Mouse (Mus musculus): ENCODE data around the gene Dbi. TPM values are rescaled to one million over a fixed set of nuclear protein-coding genes. Genes with fewer than 3 reads are reported as not detected.

The Dbi gene
- polyA plus RNA-seq, 1 experiment = 468 TPM

- Histone ChIP-seq H3K27ac (ENCODE audit: insufficient read depth, low read depth, low read length) (peak overlapping the region; percentile 91), H3K4me3 (ENCODE audit: low read depth, low read length) (peak overlapping the region; percentile 64; the same call in 1 of the 2 replicates), H3K36me3 (ENCODE audit: control insufficient read depth, insufficient read depth, low read length) (peaks cover 20% of the 10 kb centered on the region), H3K4me1 (ENCODE audit: control insufficient read depth, insufficient read depth, insufficient read length, low read length) (peaks cover 38% of the 10 kb centered on the region), H3K27me3 (ENCODE audit: control insufficient read depth, insufficient read depth, low read length) (no peaks in the 10 kb centered on the region)
- 31% methylated on average over 9 of the region's 9 CpGs for WGBS
- TF ChIP-seq POLR2A (IDR thresholded peaks at IDR 0.05; ENCODE audit: low read depth, low read length) = no peak
- no peak for TF ChIP-seq CTCF (IDR thresholded peaks at IDR 0.05; ENCODE audit: extremely low read depth, insufficient read length, insufficient replicate concordance, low read depth, low read length)
These were observed 1.2 kb upstream of the Dbi start for GRCm38 (mm10) chr1:120121930-120122530.

DNA sequence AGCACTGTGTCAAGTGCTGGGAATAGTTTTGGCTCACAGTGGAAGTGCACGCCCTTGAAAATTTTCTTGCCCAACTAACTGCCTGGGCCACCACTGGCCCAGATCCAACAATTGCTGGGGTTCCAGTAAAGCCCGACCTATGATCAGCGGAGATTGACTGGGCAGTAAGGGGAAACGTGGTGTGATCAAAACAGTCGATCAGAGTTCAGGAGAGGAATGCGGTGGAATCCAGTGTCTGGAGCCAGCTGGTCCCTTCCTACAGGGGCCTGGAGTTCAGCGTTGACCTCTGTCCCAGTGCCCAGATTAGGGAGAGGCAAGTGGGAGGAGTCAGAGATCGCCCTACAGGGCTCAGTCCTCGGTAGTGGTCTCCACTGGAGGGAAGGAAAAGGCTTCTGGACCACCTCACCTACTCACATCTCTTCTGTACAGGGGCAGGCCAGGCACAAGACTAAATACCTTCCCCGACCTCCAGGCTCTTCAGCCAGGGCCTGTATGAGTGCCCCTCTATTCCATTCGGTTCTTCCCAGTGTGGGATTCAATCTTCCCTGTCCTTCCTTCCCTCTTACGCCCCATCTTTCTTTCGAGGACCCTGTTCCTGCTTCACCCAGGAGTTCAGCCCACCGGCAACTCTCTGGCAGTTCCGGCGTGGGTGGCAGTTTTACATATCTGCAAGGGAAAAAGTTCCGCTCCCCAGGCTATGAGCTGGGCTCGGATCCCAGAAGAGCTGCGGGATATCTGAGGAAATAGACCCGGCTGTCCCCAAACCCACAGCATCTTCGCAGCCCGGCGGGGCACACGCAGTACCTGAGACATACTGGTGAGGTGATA lies 523 bp downstream of the Dbi start:
- H3K4me1 ChIP-seq (ENCODE audit: control insufficient read depth, insufficient read depth, insufficient read length, low read length) = peaks cover 31% of the 10 kb centered on the region
- TF ChIP-seq POLR2A (IDR thresholded peaks at IDR 0.05; ENCODE audit: low read depth, low read length) (no peak), CTCF (IDR thresholded peaks at IDR 0.05; ENCODE audit: extremely low read depth, insufficient read length, insufficient replicate concordance, low read depth, low read length) (0 out of 2 replicates have a peak, but pooled peaks have one; percentile 3)
- 1% methylated on average over 24 of the region's 24 CpGs for WGBS

DNA sequence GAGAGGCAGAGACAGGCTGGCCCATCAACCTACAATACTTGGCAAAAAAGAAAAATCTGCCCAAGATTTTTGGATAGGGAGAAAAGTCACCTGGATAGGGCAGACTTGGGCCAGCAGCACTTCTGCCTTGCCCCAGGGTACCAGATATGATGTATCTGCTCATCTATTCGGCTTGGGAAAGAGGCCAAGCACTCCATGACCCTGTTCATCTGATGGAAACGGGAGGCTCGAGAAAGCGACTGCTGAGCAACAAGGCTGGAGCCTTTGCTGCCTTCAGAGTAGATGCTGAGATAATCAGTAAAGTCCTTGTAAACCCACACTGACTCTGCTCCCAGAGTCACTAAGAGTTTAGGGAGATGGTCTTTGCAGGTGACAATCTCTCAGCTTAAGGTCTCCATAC lies 1.5 kb downstream of the Dbi start:
- WGBS = 31% methylated on average over 4 of the region's 4 CpGs
- Histone ChIP-seq H3K27ac (ENCODE audit: insufficient read depth, low read depth, low read length) (peak overlapping the region; percentile 98), H3K4me1 (ENCODE audit: control insufficient read depth, insufficient read depth, insufficient read length, low read length) (peaks cover 31% of the 10 kb centered on the region), H3K36me3 (ENCODE audit: control insufficient read depth, insufficient read depth, low read length) (peaks cover 40% of the 10 kb centered on the region), H3K4me3 (ENCODE audit: low read depth, low read length) (peak overlapping the region; percentile 77), H3K27me3 (ENCODE audit: control insufficient read depth, insufficient read depth, low read length) (no peaks in the 10 kb centered on the region)
- no peak for TF ChIP-seq POLR2A (IDR thresholded peaks at IDR 0.05; ENCODE audit: low read depth, low read length)
- no peak for TF ChIP-seq CTCF (IDR thresholded peaks at IDR 0.05; ENCODE audit: extremely low read depth, insufficient read length, insufficient replicate concordance, low read depth, low read length)

More for the DNA sequence above, 523 bp downstream of the Dbi start:
- Histone ChIP-seq H3K27ac (ENCODE audit: insufficient read depth, low read depth, low read length) (peak overlapping the region; percentile 98), H3K27me3 (ENCODE audit: control insufficient read depth, insufficient read depth, low read length) (no peaks in the 10 kb centered on the region), H3K36me3 (ENCODE audit: control insufficient read depth, insufficient read depth, low read length) (peaks cover 30% of the 10 kb centered on the region), H3K4me3 (ENCODE audit: low read depth, low read length) (peak overlapping the region; percentile 77)

- TF ChIP-seq POLR2A (IDR thresholded peaks at IDR 0.05; ENCODE audit: low read depth, low read length) (no peak), CTCF (IDR thresholded peaks at IDR 0.05; ENCODE audit: extremely low read depth, insufficient read length, insufficient replicate concordance, low read depth, low read length) (no peak)
- no peak overlapping the region; the same call in 1 of the 2 replicates for H3K4me3 ChIP-seq (ENCODE audit: low read depth, low read length)
- no peak overlapping the region for H3K27ac ChIP-seq (ENCODE audit: insufficient read depth, low read depth, low read length)
- 69% methylated on average over 2 of the region's 2 CpGs for WGBS
- H3K27me3 ChIP-seq (ENCODE audit: control insufficient read depth, insufficient read depth, low read length) = no peaks in the 10 kb centered on the region
- H3K36me3 ChIP-seq (ENCODE audit: control insufficient read depth, insufficient read depth, low read length) = peaks cover 44% of the 10 kb centered on the region
- H3K4me1 ChIP-seq (ENCODE audit: control insufficient read depth, insufficient read depth, insufficient read length, low read length) = peaks cover 29% of the 10 kb centered on the region
These were observed 2.0 kb downstream of the Dbi start for GRCm38 (mm10) chr1:120118854-120119253.

DNA sequence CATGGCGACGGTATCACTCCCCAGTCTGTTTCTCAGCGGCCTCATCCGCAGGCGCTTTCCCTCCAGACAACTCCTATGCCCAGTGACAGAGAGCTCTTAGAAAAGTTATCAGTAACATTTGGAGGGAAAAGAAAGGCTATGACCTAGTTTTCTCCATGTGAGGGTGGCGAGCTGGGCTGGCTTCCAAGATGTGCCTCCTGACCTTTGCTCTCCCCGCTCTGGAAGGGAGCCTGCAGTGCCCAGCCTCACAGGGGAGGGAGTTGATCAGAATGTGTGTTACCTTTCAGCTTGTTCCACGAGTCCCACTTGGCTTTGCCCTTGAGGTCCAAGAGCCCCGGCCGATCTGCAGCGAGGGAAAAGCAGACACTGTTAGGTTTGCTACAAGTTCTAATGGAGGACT lies 4.8 kb downstream of the Dbi start:
- H3K36me3 ChIP-seq (ENCODE audit: control insufficient read depth, insufficient read depth, low read length) = peaks cover 57% of the 10 kb centered on the region
- H3K4me3 ChIP-seq (ENCODE audit: low read depth, low read length) = 0 out of 2 replicates have a peak overlapping the region, but pooled peaks have one; percentile 11
- WGBS = 36% methylated on average over 11 of the region's 11 CpGs
- H3K27ac ChIP-seq (ENCODE audit: insufficient read depth, low read depth, low read length) = peak overlapping the region; percentile 81
- peaks cover 18% of the 10 kb centered on the region for H3K4me1 ChIP-seq (ENCODE audit: control insufficient read depth, insufficient read depth, insufficient read length, low read length)
- H3K27me3 ChIP-seq (ENCODE audit: control insufficient read depth, insufficient read depth, low read length) = no peaks in the 10 kb centered on the region
- TF ChIP-seq CTCF (IDR thresholded peaks at IDR 0.05; ENCODE audit: extremely low read depth, insufficient read length, insufficient replicate concordance, low read depth, low read length) = no peak

DNA sequence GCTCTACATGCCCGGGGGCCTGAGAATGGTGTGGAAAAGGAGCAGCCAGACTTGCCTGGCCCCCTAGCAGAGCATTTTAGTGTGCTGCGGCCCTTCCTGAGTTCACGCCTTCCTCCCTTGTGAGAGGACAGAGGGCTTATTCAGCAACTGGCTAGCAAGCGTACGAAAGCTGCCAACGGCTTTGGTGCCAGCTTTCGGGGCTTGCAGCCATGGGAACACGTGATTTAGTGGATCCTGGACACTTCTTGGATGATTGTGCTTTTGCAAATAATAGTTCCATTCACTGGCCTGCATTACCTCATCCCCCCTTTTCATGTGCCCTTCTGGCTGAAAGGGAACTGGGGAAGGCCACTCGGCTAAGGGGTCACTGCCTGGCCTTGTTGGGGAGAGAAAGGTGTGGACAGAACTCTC lies 5.2 kb downstream of the Dbi start:
- Histone ChIP-seq H3K27ac (ENCODE audit: insufficient read depth, low read depth, low read length) (peak overlapping the region; percentile 52), H3K4me1 (ENCODE audit: control insufficient read depth, insufficient read depth, insufficient read length, low read length) (peaks cover 18% of the 10 kb centered on the region), H3K27me3 (ENCODE audit: control insufficient read depth, insufficient read depth, low read length) (no peaks in the 10 kb centered on the region), H3K4me3 (ENCODE audit: low read depth, low read length) (no peak overlapping the region), H3K36me3 (ENCODE audit: control insufficient read depth, insufficient read depth, low read length) (peaks cover 57% of the 10 kb centered on the region)
- TF ChIP-seq CTCF (IDR thresholded peaks at IDR 0.05; ENCODE audit: extremely low read depth, insufficient read length, insufficient replicate concordance, low read depth, low read length) (no peak), POLR2A (IDR thresholded peaks at IDR 0.05; ENCODE audit: low read depth, low read length) (no peak)
- WGBS = 28% methylated on average over 9 of the region's 9 CpGs

Data from small intestine, adult 2 months (tissue).